Mouse (Mus musculus): ENCODE measurements around the gene Med11.
"Not testable (repeated sequence)": the region's sequence is repeated elsewhere in the genome, so short reads cannot be mapped to it uniquely, and the experiment has no call there.

Med11 gene

DNA sequence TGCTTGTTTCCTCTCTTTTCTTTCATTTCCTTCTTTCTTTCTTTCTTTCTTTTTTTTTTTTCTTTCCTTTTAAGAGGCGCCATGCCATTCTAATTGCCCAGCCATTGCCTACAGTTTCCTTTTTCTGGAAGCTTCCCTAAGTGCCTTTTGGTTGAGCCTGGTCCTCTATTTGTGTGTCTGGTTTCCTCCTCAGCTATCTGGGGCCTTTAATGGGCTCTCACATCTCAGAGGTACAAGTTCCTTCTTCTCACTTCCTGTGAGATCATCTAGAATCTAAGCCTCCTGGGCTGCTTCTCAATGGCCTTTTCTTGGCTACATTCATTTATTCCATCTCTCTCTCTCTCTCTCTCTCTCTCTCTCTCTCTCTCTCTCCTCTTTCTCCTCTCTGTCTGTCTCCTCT, 4.3 kb upstream of the Med11 start:
- DNase-seq, result no peak

DNA sequence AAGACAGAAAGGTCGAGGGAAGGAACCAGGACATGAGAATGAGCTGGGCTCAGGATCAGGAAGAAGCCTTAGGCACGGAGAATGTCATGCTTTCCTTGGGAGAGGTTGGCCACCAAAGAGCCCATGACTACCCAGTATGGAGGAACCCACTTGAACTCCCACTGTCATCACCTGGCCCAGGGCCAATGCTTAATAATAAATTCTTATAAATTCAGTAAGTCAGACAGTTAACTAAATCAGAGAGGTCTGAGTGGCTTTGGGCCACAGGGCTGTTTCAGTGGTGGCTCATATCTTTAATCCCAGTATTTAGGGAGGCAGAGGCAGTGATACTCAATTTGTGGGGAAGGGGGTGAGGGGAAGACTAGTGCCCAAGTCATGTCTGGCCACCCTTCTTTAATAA, 793 bp upstream of the Med11 start:
- peak in 1 of 2 experiments; percentile 24 for DNase-seq

DNA sequence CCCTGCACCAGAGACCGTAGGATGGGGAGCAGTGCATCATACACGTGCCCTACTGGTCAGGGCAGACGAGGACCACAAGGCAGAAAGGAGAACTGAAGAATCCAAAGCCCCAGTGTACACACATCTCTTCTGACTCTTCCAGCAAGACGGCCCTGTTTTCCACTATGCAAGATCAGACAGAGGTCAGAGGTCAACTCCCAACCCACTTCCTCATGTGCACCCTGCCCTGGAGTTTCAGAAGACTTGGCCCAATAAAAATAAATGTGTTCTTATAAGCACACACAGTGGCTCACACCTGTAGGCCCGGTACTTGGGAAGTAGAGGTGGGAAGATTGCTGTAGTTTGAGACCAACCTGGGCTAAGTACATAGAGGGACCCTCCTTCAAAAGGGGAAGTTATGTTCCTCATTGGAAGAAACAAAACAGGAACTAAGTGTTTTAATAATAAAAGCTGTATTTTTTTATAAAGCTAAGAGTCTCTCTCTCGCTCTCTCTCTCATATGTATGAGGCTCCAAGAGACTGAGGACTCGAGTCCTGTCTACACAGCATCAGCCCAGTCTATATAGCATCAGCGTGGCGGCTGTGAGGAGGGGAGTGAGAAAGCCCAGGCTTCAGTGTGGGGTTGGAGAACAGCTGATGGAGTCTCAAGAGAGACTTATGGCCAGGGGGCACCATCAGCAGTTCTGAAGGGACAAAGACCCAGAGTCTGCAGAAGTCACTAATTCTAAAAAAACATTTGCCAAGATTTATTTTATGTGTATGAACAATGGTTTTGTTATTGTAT, 1.7 kb downstream of the Med11 start:
- no peak for DNase-seq

DNA sequence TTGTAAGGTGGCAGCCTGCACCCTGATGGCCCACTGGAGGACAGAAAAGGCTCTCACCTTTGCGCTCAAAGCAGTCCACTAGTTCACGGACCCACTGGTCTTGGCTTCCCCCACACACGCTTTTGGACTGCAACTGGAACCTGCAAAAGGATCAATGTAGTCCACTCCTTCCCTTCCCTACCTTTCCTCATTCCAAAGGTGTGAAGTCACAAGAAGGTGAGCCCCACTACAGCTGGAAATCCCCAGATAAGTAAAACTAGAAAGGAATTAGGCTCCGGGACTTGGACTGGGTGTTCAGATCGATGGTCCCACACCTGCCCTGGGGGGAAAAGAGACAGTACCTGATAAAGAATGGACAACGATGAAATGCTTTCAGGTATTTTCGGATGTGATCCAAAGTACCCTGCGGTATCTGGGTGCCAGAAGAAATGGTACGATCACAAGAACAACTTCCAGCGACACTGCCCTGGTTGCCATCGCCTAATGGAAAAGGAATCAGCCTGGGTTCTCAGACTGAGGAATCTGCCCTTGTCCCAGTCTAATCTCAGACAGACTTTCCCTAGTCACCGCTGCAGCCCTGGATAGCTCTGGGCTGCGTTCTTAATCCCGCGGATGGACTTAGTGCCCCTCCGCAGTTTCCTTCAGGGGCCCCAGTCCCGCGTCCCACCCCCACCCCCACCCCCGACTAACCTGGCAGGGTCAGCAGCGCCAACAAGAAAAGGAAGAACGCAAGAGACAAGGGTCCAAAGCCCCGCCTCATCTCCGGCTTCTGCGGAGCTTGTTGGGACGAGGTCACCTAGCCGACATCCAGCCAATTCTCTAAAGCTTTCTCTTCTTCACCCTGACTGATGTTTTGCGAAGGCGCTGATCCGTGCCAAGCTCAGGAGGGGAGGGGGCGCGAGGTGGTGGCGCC, 7.2 kb downstream of the Med11 start, which contains the start of gene Zmynd15:
Zmynd15 (plus strand) TSS at position 746 of the 913 bp plus-strand sequence.
- DNase-seq, result no peak

DNA sequence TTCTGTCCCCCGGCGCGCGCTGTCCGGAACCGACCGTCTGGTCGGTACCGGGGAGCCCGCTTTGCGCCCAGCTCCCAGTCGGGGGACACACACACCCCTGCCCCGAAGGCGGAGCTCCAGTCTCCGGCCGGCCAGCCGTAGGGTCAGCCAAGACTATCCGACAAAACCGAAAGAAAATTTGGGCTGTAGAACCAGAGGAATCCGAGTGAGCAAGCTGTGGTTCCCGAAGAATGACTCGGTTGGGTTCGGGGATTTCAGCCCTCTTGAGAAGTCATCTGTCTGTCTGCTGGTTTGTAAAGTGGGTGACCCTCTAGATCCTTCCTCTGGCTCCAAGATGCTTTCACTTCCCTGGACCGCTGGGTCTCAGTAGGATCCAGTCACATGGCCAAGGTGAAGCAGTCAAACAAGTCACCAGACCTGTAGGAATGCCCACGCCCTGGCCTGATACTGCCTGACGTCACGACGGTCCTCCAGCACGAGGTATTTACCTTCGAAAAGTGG, 7.9 kb downstream of the Med11 start, which contains the start of gene Cxcl16:
Cxcl16 (minus strand) TSS at position 384 of the 501 bp plus-strand sequence.
- DNase-seq, result no peak

DNA sequence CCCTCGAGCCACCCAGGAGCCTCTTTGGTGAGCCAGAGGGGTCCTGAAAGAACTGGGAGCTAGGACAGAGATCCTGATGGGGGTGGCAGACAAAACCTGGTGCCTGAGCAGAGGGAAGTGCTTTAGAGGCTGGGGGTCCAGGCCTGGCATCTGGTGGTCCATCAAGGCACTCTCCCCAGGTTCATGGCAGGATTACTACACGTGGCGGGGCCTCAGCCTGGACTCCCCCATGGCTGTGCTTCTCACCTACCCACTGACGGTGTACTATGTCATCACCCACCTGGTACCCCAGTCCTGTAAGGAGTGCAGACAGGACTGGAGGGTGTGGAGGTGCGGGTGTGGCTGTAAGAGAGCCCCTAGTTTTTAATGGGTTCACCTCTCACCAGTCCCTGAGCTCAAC, 12.3 kb downstream of the Med11 start:
- no peak for DNase-seq

DNA sequence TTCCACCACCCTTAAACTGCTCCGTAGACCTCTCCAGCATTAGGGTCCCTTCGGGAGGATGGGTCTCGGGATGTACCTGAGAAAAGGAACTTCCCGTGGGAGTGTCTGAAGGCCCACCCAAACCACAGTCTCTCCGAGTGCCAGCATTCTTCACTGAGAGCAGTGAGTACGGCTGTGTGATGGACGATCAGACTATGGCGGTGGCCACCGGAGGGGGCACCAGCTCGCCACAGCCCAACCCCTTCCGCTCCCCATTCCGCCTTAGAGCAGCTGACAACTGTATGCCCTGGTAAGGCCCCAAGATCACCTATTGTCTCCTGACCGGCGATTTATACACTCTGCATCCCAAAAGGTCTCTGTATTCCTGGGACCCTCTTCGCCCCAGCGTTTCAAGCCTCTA, 13.5 kb downstream of the Med11 start:
- no peak for DNase-seq

DNA sequence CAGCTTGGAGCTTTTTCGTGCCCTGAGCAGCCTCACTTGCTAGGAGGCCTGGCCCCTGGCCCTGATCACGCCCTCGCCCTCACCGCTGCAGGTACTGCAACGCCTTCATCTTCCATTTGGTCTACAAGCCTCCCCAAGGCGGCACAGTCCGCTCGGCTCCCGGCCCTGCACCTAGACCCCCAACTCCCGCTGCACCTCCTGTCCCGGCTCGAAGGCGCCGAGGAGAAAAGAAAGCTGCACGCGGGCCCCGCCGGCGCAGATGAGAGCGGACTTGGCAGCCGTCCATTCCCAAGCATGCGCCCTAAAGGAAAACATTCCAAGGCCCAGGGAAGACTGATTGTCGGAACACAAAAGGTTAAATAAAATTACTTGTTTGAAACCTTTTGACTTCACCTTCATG, 14.1 kb downstream of the Med11 start:
- DNase-seq, result peak; percentile 25 to 29

DNA sequence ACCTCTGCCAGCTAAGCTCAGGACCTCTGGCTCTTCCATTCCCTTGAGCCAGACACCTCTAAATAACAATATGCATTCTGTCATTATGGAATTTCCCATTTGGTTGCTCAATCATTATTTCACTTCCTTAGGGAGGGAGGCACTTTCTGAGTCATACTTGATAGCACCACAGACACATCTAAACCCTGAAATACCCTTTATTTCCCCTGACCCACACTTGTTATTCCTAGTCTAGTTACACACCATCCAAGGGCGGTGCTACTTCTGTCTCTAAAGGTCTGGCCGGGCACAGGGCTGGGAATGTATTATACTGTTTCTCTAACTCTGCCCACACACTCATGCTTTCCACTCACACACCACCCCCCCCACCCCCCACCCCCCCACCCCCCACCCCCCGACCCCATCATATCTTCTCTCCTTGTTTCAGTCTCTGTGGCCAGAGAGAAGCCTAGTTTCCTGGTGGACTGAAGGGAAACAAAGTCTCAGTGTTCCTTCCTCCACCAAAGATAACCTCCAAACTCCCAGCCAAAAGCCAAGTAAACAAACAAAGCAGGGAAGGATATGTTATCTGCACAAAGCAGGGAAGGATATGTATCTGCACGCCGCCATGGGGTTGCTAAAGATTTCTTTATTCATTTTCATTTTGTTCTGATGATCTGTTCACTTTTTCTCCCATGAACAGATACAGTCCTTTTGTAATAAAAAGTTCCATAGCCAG, 16.3 kb downstream of the Med11 start:
- no peak for DNase-seq

DNA sequence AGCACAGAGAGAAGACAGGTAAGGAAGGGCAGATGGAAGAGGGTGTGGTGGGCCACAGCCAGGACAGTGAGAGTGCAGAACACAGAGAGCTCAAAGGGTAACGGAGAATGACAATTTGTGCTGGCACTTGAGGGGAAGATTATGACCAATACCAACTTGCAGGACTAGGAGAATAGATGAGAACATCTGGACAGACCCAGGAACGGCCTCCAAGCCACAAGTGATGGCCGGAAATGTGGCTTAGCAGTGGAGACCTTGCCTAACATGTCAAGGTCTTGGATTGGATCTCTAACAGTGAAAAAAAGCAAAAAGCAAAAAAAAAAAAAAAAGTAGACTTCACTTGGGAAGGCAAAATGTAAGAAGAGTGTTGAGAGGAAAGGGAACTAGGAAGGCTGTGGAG, 18.0 kb downstream of the Med11 start:
- no peak for DNase-seq

DNA sequence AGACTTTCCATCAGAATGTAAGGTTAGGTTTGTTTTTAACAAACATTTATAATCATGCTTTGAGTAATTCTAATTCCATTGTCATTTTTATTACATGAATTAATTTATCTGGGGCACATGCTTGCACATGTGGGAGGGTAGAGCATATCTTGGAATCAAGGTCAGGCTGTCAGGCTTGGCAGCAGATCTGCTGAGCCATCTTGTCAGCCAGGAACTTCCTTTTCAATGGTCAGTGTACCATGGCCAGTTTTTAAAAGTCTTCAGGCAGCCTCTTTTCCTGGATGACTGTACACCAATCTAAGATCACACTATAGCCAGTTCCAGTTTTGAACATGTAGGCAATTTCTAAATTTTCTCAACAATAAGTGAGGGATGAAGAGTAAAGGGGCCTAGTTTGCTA, 21.0 kb downstream of the Med11 start:
- DNase-seq, result no peak

DNA sequence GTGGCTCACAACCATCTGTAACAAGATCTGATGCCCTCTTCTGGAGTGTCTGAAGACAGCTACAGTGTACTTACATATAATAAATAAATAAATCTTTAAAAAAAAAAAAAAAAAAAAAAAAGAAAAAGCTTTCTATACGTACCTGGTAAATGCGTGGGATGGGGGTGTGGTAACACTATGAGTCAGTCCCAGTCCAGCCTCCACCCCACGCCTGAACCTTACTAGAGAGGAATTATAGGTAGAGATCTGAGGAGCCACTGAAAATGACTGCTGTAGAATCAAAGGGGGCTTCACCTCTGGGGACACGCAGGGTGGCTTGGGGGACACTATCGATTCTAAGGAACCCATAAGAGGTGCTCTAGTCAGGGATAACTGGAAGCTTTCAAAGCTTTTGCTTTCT, 21.6 kb downstream of the Med11 start:
- DNase-seq, result not testable (repeated sequence)

DNA sequence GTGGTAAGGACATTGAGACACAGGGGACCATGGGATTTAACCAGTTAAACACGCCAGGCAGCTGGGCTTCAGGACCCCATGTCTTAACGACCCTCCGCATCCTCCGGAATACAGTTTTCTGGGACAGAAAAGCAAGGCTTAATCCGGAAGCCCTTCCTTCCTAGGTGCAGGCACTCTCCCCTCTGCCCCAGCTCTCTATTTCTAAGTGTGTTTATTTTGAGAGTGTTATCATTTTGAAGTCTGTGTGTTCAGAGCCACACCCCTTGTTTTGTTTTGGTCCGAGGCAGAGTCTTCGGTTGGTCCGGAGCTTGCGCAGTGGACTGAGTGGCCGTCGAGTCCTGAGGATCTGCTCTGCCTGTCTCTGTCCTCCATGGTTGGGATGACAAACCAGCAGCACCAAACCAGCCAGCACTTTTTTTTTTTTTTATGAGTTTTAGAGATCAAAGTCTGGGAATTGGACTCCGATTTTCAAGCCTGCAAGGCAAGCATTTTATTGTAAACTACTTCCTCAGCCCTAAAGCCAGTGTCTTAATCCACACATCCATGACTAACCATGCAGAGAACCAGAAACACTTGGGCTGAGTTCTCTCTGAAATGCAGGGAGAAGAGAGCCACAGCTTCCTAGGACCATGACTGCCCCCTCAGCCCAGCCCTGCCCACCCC, 23.3 kb downstream of the Med11 start:
- no peak for DNase-seq

DNA sequence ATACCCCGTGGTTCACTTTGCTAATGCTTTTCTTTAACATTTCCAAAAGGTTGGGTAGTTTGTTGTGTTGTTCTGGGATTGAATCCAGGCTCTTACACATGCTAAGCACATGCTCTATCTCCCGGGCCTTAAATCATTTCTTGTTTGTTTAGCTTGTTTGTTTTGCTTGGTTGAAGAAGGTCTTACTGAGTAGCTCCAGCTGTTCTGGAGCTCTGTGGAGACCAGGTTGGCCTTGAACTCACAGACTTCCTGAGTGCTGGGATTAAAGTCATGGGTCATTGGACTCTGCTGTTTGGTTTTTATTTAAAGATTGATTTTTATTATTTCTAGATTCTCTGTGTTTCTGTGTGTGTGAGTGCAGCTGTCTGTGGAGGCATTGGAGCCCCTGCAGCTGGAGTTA, 33.8 kb downstream of the Med11 start:
- no peak for DNase-seq

DNA sequence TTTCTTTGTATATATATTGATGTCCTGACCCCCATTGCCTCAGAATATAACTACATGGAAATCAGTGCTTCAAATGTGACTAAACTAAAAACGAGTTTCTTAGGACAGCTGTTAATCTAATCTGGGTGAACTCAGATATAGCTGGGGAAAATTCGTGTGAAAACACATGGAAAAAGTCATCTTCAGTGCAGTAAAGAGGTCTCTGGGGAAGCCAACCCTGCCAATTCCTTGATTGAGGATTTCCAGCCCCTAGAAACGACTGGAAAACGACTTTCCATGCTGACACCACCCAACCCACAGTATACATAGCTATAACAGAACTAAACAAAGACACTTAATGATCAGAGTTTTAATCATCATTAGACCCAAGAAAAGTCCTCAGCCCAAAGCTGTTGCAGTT, 36.1 kb downstream of the Med11 start:
- DNase-seq, result no peak

DNA sequence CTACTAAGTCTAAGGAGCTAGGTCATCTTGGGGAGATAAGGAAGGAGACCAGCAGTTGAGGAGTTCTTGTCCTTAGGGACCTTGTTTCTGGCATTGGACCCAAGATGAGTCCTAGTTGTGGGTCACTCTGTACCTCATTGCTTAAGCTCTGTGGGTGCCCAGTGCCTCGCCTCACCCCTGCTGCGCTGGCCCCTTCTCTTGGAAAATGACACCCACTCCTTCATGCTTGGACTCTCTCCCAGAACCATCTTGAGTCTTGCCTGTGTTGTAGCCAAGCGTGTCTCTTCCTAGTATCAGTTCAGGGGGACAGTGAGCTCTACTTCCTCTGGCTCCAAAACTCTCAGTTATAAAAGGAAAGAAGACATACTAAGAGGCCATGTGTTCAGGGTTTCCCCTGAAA, 37.4 kb downstream of the Med11 start:
- DNase-seq, result no peak

DNA sequence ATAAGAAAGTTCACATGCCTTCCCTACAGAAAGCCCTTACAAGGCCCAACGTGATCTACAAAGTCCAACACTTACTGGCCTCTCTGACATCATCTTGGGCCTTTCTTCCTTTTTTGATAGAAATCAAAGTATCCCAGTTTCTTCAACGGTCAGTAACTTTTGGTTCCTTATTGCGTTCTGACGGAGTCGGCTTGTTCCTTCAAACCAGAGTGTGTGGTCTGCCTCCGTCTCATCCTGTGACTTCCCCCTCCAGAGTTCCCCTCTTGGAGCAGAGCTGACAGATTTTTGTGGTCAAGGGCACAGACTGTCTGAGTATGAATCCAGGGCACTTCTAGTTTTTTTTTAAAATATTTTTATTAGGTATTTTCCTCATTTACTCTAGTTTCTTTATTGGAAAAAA, 38.0 kb downstream of the Med11 start:
- no peak for DNase-seq

DNA sequence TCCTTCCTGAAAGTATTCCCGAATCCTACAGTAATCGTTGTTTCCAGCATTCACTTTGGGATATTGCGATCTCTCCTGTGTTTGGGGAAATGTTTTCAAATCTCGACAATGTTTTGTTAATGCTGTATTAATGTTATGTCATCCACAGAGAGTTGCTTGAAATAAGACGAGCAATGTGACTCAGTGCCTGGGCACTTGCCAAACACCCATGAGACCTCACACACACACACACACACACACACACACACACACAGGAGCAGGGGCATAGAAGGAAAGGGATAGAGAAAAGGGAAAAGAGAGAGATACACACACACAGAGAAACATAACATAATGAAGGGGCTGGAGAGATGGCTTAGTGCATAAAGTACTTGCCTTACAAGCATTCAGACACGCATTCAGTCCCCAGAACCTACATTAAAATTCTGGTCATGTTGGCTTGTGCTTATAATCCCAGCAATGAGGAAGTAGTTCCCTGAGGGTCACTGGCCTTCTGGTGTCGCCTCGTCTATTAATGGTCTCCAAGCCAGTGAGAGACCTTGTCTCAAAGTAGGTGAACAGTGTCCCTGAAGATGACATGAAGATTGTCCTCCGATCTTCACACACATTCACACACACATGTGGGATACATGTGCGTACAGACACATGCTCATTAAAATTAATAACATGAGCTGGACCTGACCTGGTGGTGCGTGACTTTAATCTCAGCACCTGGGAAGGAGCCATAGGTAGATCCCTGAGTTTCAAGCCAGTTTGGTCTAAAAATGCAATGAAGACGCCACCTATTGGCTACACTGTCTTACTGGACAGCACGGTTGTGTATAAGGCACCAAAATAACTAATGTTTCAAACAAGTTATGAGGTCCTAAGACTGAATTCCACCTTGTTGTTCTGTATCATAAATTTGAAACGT, 48.1 kb downstream of the Med11 start:
- peak in 1 of 2 experiments; percentile 11 for DNase-seq

DNA sequence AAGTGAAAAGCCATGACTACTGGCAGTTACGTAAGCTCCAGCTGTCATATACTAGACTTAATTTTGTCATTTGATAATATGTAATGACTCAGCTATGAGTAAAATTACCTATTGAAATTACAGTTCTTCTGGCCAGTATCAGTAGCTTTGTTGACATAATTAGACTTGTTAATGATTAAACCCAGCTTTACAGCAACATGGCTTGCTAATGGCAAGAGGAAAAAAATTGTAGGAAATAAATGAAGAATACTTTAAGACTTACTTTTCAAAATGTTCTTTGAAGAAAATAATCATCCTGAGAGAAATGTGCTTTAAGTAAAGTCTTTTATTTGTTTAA, 48.7 kb downstream of the Med11 start:
- no peak for DNase-seq

DNA sequence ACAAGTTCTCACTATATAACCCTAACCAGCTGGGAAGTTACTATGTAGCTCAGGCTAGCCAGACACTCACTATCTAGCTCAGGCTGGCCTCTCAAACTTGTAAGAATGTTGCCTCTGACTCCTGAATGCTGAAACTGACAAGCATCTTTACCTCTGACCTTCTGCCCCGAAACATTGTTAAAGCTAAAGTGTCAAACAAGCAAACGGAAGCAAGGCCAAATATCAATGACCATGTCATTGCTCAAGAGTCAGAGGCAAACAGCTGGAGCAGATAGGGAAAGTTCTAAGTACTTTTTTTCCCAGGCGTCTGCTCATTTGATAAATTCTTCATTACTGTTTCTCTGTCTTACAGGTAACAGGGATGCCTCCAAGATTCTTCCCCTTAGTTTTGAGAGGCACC, 50.3 kb downstream of the Med11 start:
- no peak for DNase-seq
